Mouse (Mus musculus): ENCODE results near the gene Hhipl2. TPM values are rescaled to one million over a fixed set of nuclear protein-coding genes. Genes with fewer than 3 reads are reported as not detected.
"Not testable (repeated sequence)": the region's sequence is repeated elsewhere in the genome, so short reads cannot be mapped to it uniquely, and the experiment has no call there.

Hhipl2 gene
- polyA plus RNA-seq, 1 experiment = 0.33 TPM

GRCm38 (mm10) chr1:183381816-183382215 lies 36.2 kb upstream of the Hhipl2 start:
- no peak overlapping the region for H3K27ac ChIP-seq (ENCODE audit: insufficient read depth, low read length)
- no peak overlapping the region for H3K4me3 ChIP-seq (replicated peaks; ENCODE audit: insufficient read depth, low read depth, low read length)
- 89% methylated on average over 5 of the region's 5 CpGs for WGBS
- TF ChIP-seq POLR2A (IDR thresholded peaks at IDR 0.05; ENCODE audit: borderline replicate concordance, insufficient read depth, low read length) (no peak), CTCF (IDR thresholded peaks at IDR 0.05; ENCODE audit: borderline replicate concordance, insufficient read depth, low read depth, low read length) (no peak)
- no peaks in the 10 kb centered on the region for H3K27me3 ChIP-seq (ENCODE audit: control insufficient read depth, insufficient read depth, low read length)
- H3K4me1 ChIP-seq (ENCODE audit: control insufficient read depth, insufficient read depth, low read length) = no peaks in the 10 kb centered on the region
- no peak for DNase-seq

GRCm38 (mm10) chr1:183382621-183383020 lies 35.4 kb upstream of the Hhipl2 start:
- H3K27ac ChIP-seq (ENCODE audit: insufficient read depth, low read length) = no peak overlapping the region
- TF ChIP-seq CTCF (IDR thresholded peaks at IDR 0.05; ENCODE audit: borderline replicate concordance, insufficient read depth, low read depth, low read length) (no peak), POLR2A (IDR thresholded peaks at IDR 0.05; ENCODE audit: borderline replicate concordance, insufficient read depth, low read length) (no peak)
- H3K27me3 ChIP-seq (ENCODE audit: control insufficient read depth, insufficient read depth, low read length) = no peaks in the 10 kb centered on the region
- no peaks in the 10 kb centered on the region for H3K4me1 ChIP-seq (ENCODE audit: control insufficient read depth, insufficient read depth, low read length)
- no peak overlapping the region for H3K4me3 ChIP-seq (replicated peaks; ENCODE audit: insufficient read depth, low read depth, low read length)
- no peak for DNase-seq
- WGBS = 88% methylated on average over 2 of the region's 2 CpGs

GRCm38 (mm10) chr1:183387421-183387820 lies 30.6 kb upstream of the Hhipl2 start:
- H3K27me3 ChIP-seq (ENCODE audit: control insufficient read depth, insufficient read depth, low read length); H3K4me3 ChIP-seq (replicated peaks; ENCODE audit: insufficient read depth, low read depth, low read length); DNase-seq; H3K27ac ChIP-seq (ENCODE audit: insufficient read depth, low read length); H3K4me1 ChIP-seq (ENCODE audit: control insufficient read depth, insufficient read depth, low read length): not testable (repeated sequence)
- WGBS = 93% methylated on average over 3 of the region's 3 CpGs

GRCm38 (mm10) chr1:183388426-183389406 lies 29.3 kb upstream of the Hhipl2 start, which contains the start of gene Taf1a:
Gene Taf1a (plus strand): TSS chr1:183388981.
- peak within 1 kb of the TSS; percentile 81 for H3K4me3 ChIP-seq (replicated peaks; ENCODE audit: insufficient read depth, low read depth, low read length)
- no peaks in the 10 kb centered on the region for H3K27me3 ChIP-seq (ENCODE audit: control insufficient read depth, insufficient read depth, low read length)
- peak; percentile 52; the same call in 1 of the 2 replicates for TF ChIP-seq POLR2A (IDR thresholded peaks at IDR 0.05; ENCODE audit: borderline replicate concordance, insufficient read depth, low read length)
- no peak for TF ChIP-seq CTCF (IDR thresholded peaks at IDR 0.05; ENCODE audit: borderline replicate concordance, insufficient read depth, low read depth, low read length)
- peaks cover 3% of the 10 kb centered on the region; the same call in 1 of the 2 replicates for H3K4me1 ChIP-seq (ENCODE audit: control insufficient read depth, insufficient read depth, low read length)
- WGBS = 5% methylated on average over 44 of the region's 44 CpGs
- peak within 1 kb of the TSS; percentile 37; the same call in 1 of the 2 replicates for H3K27ac ChIP-seq (ENCODE audit: insufficient read depth, low read length)
- peak; percentile 93 to 96 for DNase-seq

- no peak for DNase-seq
- H3K27ac ChIP-seq (ENCODE audit: insufficient read depth, low read length) = no peak overlapping the region
- WGBS = 95% methylated on average over 3 of the region's 3 CpGs
Measured at GRCm38 (mm10) chr1:183403396-183403795, 14.6 kb upstream of the Hhipl2 start.

GRCm38 (mm10) chr1:183414081-183414727 lies 3.8 kb upstream of the Hhipl2 start:
- TF ChIP-seq CTCF (IDR thresholded peaks at IDR 0.05; ENCODE audit: borderline replicate concordance, insufficient read depth, low read depth, low read length) (no peak), POLR2A (IDR thresholded peaks at IDR 0.05; ENCODE audit: borderline replicate concordance, insufficient read depth, low read length) (no peak)
- Histone ChIP-seq H3K4me1 (ENCODE audit: control insufficient read depth, insufficient read depth, low read length) (no peaks in the 10 kb centered on the region), H3K4me3 (replicated peaks; ENCODE audit: insufficient read depth, low read depth, low read length) (no peak overlapping the region), H3K27me3 (ENCODE audit: control insufficient read depth, insufficient read depth, low read length) (no peaks in the 10 kb centered on the region), H3K27ac (ENCODE audit: insufficient read depth, low read length) (no peak overlapping the region)
- WGBS = 88% methylated on average over 15 of the region's 15 CpGs
- no peak for DNase-seq

More at GRCm38 (mm10) chr1:183403396-183403795, 14.6 kb upstream of the Hhipl2 start:
- H3K27me3 ChIP-seq (ENCODE audit: control insufficient read depth, insufficient read depth, low read length) = no peaks in the 10 kb centered on the region
- TF ChIP-seq POLR2A (IDR thresholded peaks at IDR 0.05; ENCODE audit: borderline replicate concordance, insufficient read depth, low read length) (no peak), CTCF (IDR thresholded peaks at IDR 0.05; ENCODE audit: borderline replicate concordance, insufficient read depth, low read depth, low read length) (no peak)
- H3K4me1 ChIP-seq (ENCODE audit: control insufficient read depth, insufficient read depth, low read length) = no peaks in the 10 kb centered on the region
- H3K4me3 ChIP-seq (replicated peaks; ENCODE audit: insufficient read depth, low read depth, low read length) = no peak overlapping the region

GRCm38 (mm10) chr1:183419741-183420140 lies 1.7 kb downstream of the Hhipl2 start:
- Histone ChIP-seq H3K4me3 (replicated peaks; ENCODE audit: insufficient read depth, low read depth, low read length) (no peak overlapping the region), H3K4me1 (ENCODE audit: control insufficient read depth, insufficient read depth, low read length) (peaks cover 5% of the 10 kb centered on the region; the same call in 1 of the 2 replicates), H3K27ac (ENCODE audit: insufficient read depth, low read length) (no peak overlapping the region), H3K27me3 (ENCODE audit: control insufficient read depth, insufficient read depth, low read length) (no peaks in the 10 kb centered on the region)
- 44% methylated on average over 7 of the region's 7 CpGs for WGBS
- TF ChIP-seq CTCF (IDR thresholded peaks at IDR 0.05; ENCODE audit: borderline replicate concordance, insufficient read depth, low read depth, low read length) (no peak), POLR2A (IDR thresholded peaks at IDR 0.05; ENCODE audit: borderline replicate concordance, insufficient read depth, low read length) (no peak)
- peak in 1 of 2 experiments; percentile 28 for DNase-seq

Measured in cerebellum, adult 2 months (tissue).